Mouse (Mus musculus) embryonic fibroblast, embryonic 13.5 days (primary cell): ENCODE data around the gene Nt5e.

ENCODE experiments used
- CTCF ChIP-seq: IDR thresholded peaks from 2 replicates; pipeline ENCODE4 v1.5.1; 2011; ENCODE audit warnings: mild to moderate bottlenecking, control low read depth, low read length, moderate library complexity, borderline replicate concordance; ENCODE audit not compliant: insufficient read depth
- POLR2A ChIP-seq: IDR thresholded peaks from 2 replicates; pipeline ENCODE4 v1.6.1; 2011; ENCODE audit warnings: low read depth, mild to moderate bottlenecking, control low read depth, low read length, moderate library complexity

DNA sequence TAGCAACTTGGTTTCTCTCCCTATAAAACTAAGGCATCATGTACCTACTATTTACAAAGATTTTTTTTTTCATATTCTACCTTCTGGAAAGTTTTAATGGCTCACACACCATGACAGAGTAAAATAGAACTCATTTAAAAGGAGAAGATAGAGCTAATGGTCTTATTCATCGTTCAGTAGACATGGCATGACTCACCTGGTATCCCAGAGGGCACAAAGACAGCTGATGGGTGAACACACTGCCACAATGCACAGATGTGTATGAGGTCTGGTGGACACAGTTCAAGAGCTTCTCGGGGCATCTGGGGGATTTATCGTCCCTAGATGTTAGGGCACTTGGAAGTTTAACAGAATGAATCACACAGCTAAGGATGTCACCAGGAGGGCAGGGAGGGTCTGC, 13.8 kb downstream of the Nt5e start:
- TF ChIP-seq CTCF: no peak
- no peak for TF ChIP-seq POLR2A
